Mouse (Mus musculus) T-cell, adult 2 months (primary cell): Measurements from ENCODE around the gene Reln.

Experiments used
- DNase-seq: peaks from one replicate; pipeline ENCODE4 v3.0.0; 2022; ENCODE audit warnings: low spot score

Gene Reln

GRCm38 (mm10) chr5:22344556-22344975 lies at the start of gene Reln:
Reln (minus strand) TSS chr5:22344702.
- no peak for DNase-seq

DNA sequence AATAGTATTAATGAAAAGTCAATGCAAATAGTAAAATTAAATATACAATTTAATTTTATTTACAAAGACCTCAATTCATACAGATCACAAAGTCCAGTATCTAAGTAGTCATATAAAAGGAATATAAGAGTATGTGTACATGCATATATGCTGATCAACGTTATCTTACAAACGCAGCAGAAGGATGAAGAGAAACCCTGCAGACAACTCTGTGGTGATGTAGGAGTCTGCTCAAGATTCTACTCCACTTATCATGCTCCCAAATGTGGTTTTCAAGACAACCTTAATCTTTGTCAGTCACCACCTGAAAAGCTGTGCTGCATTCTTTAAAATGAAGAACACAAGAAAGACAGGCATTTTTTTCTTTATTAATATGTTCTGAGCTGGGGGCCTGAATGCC lies 44.0 kb upstream of the Reln start:
- no peak for DNase-seq

- peak; percentile 23 for DNase-seq
Observed at GRCm38 (mm10) chr5:22360510-22360909, 16.0 kb upstream of the Reln start.

GRCm38 (mm10) chr5:22348412-22348811 lies 3.9 kb upstream of the Reln start:
- DNase-seq, result no peak

DNA sequence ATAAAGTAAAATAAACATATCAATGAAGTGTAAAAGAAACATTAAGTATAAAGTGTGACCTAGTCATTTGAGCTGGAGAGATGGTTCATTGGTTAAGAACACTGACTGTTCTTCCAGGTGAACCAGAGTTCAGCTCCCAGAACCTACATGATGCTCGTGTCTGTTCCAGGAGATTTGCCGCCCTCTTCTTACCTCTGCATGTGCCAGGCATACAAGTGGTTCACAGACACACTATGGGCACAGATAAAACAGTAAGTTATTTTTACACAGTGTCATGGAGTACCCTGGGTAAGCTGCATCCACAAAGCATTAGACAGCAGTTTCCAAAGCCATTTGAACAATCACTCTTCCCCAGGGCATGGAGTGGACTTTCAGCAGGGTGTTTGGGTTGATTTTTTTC lies 3.2 kb upstream of the Reln start:
- DNase-seq, result no peak

DNA sequence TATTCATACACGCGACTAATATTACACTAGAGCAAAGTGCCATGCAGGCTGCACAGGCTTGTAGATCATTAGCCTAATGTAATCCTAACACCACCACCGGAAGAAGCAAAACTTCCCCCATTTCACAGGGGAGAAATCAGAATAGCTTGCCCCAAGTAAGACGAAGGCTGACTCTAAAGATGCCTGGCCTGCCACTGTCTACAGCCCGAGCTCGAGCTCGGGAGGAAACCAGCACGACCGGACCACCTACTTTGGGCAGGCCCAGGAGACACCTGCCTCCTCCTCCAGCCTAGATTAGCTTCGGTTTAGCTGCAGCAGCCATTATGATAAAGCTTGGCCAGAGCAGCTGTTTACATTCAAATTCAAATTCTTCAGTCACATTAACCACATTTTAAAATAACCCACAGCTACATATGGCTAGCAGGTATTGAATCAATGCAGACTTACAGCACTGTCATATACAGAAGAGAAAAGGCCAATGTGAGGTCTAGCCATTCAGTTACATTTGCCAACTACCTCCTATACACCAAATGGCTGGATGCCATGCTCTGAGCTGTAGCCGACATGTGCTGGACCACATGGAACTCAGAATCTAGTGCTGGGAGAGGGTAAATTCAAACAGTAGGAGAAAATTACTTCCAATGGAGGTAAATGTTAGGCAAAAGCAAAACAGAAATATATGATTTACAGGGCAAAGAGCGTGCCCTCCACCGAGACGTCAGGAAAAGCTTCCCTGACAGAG lies 1.6 kb upstream of the Reln start:
- no peak for DNase-seq

DNA sequence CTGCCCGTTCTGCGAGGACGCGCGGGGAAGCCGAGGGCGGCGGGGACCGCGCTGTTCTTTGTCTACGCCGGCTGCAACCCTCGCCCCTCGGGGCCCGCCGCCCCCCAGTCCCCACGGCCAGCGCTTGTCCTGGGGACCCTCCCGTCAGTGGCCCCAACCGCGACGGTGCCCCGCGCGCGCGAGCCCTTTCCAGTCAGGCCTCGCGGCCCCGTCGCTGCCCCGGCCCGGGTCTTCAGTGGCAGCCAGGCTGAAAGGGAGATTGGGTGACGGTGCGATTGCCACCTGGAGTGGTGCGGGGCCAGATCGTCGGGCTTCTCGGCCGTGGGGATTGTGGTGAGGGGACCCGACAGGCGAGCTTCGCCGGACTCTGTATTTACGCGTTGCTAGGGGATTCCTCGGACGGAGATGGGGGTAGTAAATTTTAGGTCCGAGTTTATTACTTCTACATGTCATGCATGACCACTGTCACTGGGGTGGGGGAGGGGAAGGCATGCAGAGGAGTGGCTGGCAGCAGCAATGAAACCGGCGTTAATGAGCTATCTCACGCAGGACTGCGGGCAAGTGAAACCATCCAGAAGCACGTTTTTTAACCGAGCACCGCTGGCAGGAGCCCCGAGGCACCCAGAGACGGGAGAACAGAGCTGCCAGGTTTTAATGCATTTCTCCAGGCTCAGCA lies 612 bp upstream of the Reln start:
- DNase-seq, result no peak

- DNase-seq, result no peak
Observed at GRCm38 (mm10) chr5:22343843-22344555, 503 bp downstream of the Reln start.

DNA sequence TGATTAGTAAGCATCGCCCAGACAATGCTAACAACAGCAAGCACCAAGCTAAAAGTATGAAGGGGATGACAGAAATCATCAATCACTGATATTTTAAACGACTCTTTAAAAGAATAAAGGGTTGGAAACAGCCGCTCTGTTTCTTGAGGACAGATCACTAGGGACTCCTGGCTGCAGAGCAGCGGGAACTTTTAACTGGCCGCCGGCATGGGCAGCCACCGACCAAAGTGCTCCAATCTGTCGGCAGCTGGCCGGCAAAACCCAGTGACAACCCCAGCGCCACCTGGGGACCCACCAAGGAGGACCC lies 1.0 kb downstream of the Reln start:
- DNase-seq, result no peak

DNA sequence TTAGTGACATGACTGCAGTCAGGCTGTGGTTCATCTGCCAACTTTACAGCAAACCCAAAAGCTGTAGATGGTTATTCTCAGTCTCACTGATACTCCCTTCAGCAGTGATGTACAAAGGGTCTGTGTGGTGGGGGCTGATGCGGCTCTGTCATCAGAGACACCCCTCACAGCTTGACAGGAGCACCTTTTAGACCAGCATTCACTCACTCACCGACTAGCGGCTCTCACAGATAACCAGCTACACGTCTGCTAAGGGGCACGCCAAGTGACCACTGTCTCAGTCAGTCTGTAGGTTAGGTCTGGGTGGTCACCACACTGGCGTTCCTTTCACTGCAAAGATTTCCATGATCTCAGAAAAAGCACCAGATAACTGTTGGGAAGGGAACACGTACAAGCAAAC lies 2.0 kb downstream of the Reln start:
- DNase-seq, result no peak

GRCm38 (mm10) chr5:22340991-22341390 lies 3.5 kb downstream of the Reln start:
- DNase-seq, result no peak

GRCm38 (mm10) chr5:22335408-22335807 lies 9.1 kb downstream of the Reln start:
- no peak for DNase-seq

DNA sequence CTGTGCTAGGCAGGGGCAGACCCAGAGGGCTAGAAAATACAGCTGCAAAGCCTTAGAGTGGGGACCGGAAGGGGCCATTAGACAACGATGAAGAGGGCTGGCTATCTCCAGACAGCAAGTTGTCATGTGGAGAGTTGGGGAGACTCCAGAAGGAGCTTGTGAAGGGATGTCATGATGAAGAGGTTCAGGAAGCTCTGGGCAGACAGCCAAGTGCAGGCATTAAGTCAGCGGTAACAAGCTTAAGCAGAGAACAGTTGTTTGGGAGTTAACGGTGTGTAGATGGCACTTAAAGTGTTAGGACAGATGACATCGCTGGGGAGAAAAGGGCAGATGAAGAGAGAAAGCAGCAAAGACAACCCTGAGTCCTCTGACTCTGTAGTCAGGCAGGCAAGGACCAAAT lies 13.7 kb downstream of the Reln start:
- no peak for DNase-seq

GRCm38 (mm10) chr5:22328431-22329359 lies 15.8 kb downstream of the Reln start:
- no peak for DNase-seq

GRCm38 (mm10) chr5:22327170-22327569 lies 17.3 kb downstream of the Reln start:
- no peak for DNase-seq

- no peak for DNase-seq
Observed at GRCm38 (mm10) chr5:22323801-22324200, 20.7 kb downstream of the Reln start.

- no peak for DNase-seq
Observed at GRCm38 (mm10) chr5:22317807-22318206, 26.7 kb downstream of the Reln start.

DNA sequence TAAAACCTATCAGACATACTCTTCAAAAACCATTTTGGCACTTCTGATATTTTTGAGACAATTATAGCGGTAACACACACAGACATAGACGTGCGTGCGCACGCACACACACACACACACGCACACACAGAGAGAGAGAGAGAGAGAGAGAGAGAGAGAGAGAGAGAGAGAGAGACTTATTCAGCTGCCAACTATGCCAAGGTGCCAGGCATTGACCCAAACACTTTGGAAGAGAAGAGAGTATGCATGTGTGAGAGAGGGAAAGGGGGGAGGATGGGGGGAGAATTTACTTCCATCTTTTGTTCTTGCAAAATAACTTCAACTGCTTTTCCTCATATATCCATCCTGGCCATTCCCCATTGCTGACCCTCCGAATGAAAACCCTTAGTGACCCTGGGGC lies 28.0 kb downstream of the Reln start:
- DNase-seq, result no peak

DNA sequence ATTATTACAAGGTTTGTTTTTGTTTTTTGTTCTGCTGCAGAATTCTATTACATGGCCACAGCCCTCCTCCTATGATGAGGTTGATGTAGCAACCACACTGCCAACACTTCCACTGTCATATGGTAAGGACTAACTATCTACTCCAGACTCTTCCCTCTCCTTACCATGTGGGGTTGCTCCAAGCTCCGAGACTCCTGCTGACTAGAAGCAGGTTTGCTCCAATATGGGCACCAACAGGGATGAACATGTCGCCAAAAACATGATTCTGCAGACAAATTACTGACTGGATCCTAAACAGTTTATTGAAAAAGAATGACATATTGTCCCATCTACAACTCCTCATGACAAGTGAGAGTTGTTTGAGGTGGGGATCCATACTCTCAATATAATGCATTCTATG lies 28.5 kb downstream of the Reln start:
- no peak for DNase-seq

- DNase-seq, result no peak
Observed at GRCm38 (mm10) chr5:22312995-22313394, 31.5 kb downstream of the Reln start.

GRCm38 (mm10) chr5:22311046-22311445 lies 33.5 kb downstream of the Reln start:
- no peak for DNase-seq

DNA sequence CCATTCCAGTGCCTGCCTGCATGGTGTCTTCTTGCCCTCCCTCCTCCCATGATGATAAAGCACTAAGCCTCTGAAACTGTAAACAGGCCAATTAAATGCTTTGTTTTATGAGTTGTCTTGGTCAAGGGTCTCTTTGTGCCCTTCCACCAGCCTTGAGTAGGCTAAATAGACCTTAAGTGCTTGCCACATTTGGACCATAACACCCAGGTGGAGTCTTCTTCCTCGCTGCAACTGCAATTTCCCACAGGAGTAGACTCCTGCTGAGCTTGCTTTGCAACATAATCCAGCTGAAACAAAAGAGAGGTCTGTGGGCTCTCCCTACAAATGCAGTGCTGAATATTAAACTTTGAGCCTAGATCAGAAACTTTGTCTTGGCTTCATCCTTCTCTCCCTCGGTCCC lies 35.5 kb downstream of the Reln start:
- no peak for DNase-seq
